ENCODE assay signal across 25 mouse cellular contexts in the genomic region with DNA sequence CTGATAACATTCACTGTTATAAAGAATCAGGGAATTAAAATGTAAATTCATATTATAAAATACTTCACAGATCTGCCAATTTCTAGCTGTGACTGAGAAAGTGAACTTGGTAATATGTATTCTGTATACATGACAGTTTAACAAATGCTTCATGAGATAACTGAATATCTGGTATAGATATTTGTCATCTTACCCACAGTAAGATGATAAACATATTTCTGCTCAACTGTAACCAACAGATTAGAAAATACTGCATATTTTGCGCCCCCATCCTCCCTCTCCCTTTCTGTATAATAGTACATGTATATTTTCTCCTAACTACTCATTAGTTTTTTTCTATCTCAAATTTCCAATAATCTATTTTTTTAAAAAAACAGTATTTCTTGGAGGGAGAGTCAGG.
"Had no signal": no experiment of that assay in that cellular context is flagged by ENCODE, and none has a peak within 500 bp of the region (broad histone marks: within the 10 kb centered on the region; RNA-seq: fewer than 3 reads in every experiment).

No protein-coding gene starts in this region.

- H3K9ac ChIP-seq: embryonic facial prominence, embryonic 12.5 days; embryonic facial prominence, embryonic 13.5 days; embryonic facial prominence, embryonic 15.5 days; forebrain, embryonic 12.5 days; forebrain, embryonic 13.5 days; forebrain, embryonic 15.5 days; forebrain, postnatal 0 days had no signal

- H3K4me1 ChIP-seq: embryonic facial prominence, embryonic 10.5 days; embryonic facial prominence, embryonic 12.5 days; embryonic facial prominence, embryonic 13.5 days; embryonic facial prominence, embryonic 15.5 days; forebrain, embryonic 10.5 days; forebrain, embryonic 12.5 days; forebrain, embryonic 13.5 days; forebrain, embryonic 15.5 days had no signal

- H3K4me3 ChIP-seq: embryonic facial prominence, embryonic 10.5 days; embryonic facial prominence, embryonic 12.5 days; embryonic facial prominence, embryonic 13.5 days; embryonic facial prominence, embryonic 15.5 days; erythroblast, embryonic 14.5 days; forebrain, embryonic 10.5 days; forebrain, embryonic 12.5 days; forebrain, embryonic 13.5 days; forebrain, embryonic 15.5 days; gastrocnemius, adult 2 months; heart, adult 2 months had no signal

- H3K27me3 ChIP-seq: embryonic facial prominence, embryonic 12.5 days; embryonic facial prominence, embryonic 13.5 days; embryonic facial prominence, embryonic 15.5 days; forebrain, embryonic 12.5 days; forebrain, embryonic 13.5 days; forebrain, embryonic 15.5 days had no signal

- H3K9me3 ChIP-seq: embryonic facial prominence, embryonic 10.5 days; embryonic facial prominence, embryonic 12.5 days; embryonic facial prominence, embryonic 13.5 days; embryonic facial prominence, embryonic 15.5 days; forebrain, embryonic 10.5 days; forebrain, embryonic 12.5 days; forebrain, embryonic 13.5 days; forebrain, embryonic 15.5 days had no signal

- H3K36me3 ChIP-seq: embryonic facial prominence, embryonic 10.5 days; embryonic facial prominence, embryonic 12.5 days; embryonic facial prominence, embryonic 13.5 days; embryonic facial prominence, embryonic 15.5 days; forebrain, embryonic 10.5 days; forebrain, embryonic 12.5 days; forebrain, embryonic 15.5 days had no signal

- H3K27ac ChIP-seq: embryonic facial prominence, embryonic 10.5 days; embryonic facial prominence, embryonic 12.5 days; embryonic facial prominence, embryonic 13.5 days; embryonic facial prominence, embryonic 15.5 days; forebrain, embryonic 10.5 days; forebrain, embryonic 12.5 days; forebrain, embryonic 13.5 days; forebrain, embryonic 15.5 days; gastrocnemius, adult 2 months; heart, adult 2 months had no signal

- DNase-seq: cerebellum, adult 9-10 months; cerebellum, adult 9-11 months; cerebellum, postnatal 10 days; cerebellum, postnatal 14 days; cerebellum, postnatal 25 days; cerebellum, postnatal 36 days; embryo, embryonic 11 days; forebrain, postnatal 0 days; gastrocnemius, adult 2 months; gastrocnemius, postnatal 10 days; gastrocnemius, postnatal 14 days; gastrocnemius, postnatal 25 days; gastrocnemius, postnatal 36 days; heart, adult 11 months; heart, adult 18-20 months; heart, adult 2 months had no signal
